Mouse (Mus musculus) brain, adult 2 months (tissue): ENCODE measurements around the gene Hsf4.
A peak's percentile ranks its signal among the peaks of the same experiment; 100 is the strongest.
"Not testable (repeated sequence)": the region's sequence is repeated elsewhere in the genome, so short reads cannot be mapped to it uniquely, and the experiment has no call there.

ENCODE experiments used
- DNase-seq: peaks from one replicate; pipeline ENCODE4 v3.0.0; 2011; ENCODE audit warnings: low read depth, low spot score

The Hsf4 gene

GRCm38 (mm10) chr8:105269461-105269947, at the start of gene Hsf4:
Hsf4 (plus strand) TSS chr8:105269801.
- DNase-seq, result peak; percentile 78

DNA sequence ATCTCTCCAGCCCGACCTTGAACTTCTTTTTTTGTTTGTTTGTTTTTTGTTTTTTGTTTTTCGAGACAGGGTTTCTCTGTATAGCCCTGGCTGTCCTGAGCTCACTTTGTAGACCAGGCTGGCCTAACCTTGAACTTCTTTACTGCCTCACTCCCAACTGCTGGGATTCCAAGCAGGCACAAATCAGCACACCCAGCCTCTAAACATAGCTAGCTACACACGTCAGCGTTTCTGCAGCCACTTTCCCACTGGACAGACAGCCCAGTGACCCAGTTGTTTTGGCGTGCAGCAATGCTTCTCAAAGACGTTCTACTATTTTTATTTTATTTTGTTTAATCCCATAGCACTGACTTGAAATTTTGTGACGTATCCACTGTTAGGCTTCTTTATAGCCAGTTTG, 45.8 kb upstream of the Hsf4 start:
- DNase-seq, result peak; percentile 13

- DNase-seq, result peak; percentile 98
Observed at GRCm38 (mm10) chr8:105224413-105225271, 45.0 kb upstream of the Hsf4 start, which contains the start of gene D230025D16Rik. D230025D16Rik (plus strand) TSS chr8:105225145.

DNA sequence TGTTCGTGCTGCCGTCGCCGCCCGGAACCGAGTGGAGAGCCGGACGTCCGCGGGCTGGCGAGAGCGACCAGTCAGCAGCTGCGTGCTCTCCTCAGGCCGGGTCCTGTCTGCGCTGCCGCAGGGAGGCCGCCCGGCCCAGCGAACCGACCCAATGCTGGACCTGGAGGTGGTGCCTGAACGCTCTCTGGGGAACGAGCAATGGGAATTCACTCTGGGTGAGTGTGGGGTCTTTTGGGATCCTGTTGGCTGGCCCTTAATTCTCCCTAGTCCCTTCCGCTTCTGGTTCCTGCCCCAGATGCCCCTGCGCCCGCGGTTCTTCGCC, 44.4 kb upstream of the Hsf4 start:
- no peak for DNase-seq

GRCm38 (mm10) chr8:105225917-105226316, 43.7 kb upstream of the Hsf4 start:
- DNase-seq, result no peak

DNA sequence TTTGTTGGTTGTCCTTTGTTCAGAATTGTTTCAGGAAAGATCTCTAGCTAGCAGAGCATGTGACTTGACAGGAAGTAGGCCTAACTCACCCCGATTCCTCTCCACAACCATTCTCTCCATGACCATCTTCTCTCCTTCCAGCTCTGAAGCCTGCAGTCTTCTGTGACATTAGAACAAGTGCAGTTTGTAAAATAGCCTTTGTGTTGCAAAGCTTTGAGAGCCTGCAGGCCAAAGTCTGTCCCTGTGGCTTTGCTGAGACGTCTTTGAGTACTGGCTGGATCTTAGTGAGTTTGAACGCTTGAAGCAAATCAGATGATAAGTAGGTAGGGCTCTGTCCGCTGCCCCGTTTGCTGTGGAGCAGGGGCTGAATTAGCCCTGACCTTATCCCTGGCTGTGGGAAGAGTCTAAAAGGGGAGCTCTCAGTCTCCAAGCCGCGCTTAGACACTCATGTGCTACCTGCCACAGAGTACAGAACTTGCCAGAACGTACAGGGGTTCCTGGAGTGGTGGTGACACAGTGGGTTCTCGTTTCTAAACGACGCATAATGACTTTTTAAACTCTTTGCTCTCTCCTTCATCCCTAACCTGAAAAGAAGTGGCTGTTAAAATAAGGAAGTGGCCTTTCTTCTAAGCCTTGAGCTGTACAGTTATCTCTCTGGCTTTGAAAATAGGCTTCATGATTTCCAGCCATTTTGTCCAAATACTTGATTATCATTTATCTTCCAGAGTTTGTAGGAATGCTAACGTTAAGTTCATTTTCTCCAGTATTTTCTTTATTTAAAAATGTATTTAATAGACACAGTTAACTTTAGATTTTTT, 37.9 kb upstream of the Hsf4 start:
- DNase-seq, result no peak

DNA sequence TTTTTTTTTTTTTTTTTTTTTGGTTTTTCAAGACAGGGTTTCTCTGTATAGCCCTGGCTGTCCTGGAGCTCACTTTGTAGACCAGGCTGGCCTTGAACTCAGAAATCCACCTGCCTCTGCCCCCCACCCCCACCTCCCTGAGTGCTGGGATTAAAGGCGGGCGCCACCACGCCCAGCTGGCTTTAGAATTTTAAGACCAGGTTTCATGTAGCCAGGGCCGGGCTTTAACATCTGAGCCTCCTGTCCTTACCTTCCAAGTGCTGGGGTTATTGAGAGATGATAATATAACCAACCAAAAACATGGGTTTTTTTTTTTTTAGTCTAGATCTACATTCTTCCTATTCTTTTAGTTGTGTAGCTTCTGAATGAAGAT, 37.3 kb upstream of the Hsf4 start:
- not testable (repeated sequence) for DNase-seq

DNA sequence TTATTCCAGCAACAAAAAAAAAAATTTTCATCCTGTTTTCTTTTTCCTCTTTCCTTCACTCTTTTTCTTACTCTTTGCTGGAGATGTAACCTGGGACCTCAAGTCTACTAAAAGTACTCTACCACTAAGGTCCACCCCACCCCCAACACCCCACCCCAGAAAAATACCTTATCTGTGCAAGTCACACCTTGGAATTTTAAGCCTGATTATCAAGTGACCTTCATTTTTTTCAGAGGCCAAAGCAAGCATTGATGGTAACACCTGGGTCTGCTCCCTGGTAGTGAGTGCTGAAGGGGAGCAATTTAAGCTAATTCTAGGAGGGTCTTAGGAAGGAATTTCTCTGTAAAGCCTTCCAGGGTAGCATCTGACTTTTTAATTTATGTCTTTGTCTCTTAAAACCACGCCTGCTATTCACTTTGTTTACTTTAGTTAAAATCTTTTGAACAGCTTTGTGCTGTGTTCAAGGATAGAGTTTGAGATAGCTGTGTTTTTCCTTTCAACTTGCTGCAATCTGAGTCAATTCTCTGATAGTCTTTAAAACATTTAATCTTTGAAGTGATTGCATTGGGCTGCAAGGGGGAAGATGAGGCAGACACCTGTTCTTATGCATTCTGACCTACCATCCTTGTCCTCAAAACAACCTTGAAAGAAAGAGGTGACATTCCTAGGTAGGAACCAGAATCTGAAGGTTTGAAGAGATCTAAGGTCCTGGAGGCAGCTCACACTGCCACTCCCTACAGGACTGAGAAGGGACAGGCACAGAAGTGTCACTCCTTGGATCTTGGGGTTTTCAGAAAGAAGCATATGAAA, 36.3 kb upstream of the Hsf4 start:
- DNase-seq, result no peak

- no peak for DNase-seq
Observed at GRCm38 (mm10) chr8:105235206-105235605, 34.4 kb upstream of the Hsf4 start.

- DNase-seq, result no peak
Observed at GRCm38 (mm10) chr8:105237442-105238142, 32.0 kb upstream of the Hsf4 start.

DNA sequence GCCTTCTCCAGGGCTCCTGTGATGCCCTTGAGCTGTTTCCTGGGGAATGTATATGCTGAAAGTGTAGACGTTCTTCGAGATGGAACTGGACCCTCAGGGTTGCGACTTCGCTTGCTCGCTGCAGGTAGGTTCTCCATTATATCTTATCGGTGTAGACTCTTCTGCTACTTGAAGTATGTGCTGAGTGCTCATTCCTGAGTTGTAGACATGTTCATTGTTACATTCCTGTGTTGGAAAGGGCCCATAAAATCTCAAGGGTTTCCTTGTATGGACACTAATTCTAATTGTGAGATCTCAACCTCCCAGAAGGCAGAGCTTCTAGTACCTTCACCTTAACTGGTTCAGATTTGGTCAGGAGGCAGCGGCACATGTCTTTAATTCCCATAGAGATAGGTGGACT, 28.6 kb upstream of the Hsf4 start:
- no peak for DNase-seq

DNA sequence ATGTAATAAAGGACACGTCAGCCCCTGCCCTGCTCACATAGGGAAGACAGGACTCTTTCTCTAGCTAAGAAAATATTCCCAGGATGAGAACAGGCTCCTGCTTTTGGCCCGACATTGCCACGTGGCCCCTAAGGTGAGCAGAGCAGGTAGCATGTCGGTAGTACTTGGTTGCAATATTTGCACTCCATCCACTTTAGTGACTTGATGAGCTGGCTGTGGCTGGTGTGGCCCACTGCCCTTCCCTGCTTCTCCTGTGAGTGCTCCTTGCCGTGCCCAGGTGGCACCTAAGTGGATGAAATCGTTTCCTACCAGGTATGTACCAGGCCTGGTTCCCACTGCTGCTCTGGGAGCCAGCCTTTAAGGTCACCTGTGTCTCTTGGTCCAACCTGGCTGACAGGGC, 17.6 kb upstream of the Hsf4 start:
- no peak for DNase-seq

DNA sequence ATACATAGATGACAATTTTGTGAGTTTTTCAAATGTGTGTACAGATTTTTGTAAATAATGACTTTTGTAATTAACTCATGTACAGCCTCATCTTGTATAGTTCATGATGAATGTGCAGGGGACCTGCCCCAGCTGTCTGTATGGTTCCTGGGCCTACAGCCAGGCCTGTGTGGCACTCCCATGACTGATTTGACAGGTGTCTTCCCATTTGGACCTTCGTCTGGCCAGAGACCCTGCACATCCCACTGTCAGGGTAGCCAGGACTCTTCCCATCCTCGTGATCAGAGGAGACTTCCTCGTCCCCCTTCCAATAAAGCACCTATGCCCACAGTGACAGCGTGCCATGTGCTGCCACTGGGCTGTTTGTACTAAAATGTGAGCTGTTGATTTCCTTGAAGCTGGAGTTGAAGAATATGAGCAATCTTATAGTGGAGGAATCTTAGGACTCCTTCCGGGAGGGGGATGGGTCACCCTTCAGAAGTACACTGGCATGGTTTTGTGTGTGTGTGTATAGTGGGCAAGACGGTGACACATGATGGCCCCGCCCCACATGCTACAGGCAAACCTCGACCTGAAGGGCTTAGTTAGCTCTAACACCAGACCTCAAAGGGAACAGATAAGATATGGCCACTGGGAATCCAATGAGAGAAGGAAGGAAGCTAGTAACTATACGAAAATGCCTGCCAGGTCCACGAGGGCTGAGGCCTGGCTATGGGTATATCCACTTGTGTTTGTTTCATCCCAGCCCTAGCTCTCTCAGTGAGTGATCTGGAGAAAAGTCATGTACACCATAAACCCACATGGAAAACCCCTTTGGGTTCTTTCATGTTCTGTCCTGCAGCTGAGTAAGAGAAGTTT, 16.7 kb upstream of the Hsf4 start:
- DNase-seq, result no peak

- no peak for DNase-seq
Observed at GRCm38 (mm10) chr8:105253766-105254151, 15.8 kb upstream of the Hsf4 start.

- DNase-seq, result peak; percentile 91
Observed at GRCm38 (mm10) chr8:105254152-105254965, 15.2 kb upstream of the Hsf4 start.

DNA sequence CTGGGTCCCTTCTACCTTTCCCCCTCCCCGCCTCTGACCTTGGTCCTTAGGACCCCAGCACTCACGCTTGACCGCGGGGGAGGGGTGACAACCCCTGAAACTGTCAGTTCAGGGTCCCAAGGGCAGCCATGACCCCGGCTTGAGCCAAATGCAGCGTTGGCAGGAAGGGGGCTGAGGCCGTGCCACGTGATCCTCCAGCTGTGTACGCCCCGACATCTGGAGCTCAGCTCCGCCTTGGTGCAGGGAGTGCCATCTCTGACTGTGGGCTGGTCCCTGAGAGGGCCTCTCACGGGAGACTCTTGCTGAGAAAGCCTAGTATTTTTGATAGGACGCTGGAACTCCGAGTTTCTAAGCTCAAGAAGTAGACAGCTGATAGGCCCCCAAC, 14.6 kb upstream of the Hsf4 start, which contains the start of gene B3gnt9:
Gene B3gnt9 (minus strand): TSS at position 188 of the 385 bp plus-strand sequence.
- peak; percentile 80 for DNase-seq

DNA sequence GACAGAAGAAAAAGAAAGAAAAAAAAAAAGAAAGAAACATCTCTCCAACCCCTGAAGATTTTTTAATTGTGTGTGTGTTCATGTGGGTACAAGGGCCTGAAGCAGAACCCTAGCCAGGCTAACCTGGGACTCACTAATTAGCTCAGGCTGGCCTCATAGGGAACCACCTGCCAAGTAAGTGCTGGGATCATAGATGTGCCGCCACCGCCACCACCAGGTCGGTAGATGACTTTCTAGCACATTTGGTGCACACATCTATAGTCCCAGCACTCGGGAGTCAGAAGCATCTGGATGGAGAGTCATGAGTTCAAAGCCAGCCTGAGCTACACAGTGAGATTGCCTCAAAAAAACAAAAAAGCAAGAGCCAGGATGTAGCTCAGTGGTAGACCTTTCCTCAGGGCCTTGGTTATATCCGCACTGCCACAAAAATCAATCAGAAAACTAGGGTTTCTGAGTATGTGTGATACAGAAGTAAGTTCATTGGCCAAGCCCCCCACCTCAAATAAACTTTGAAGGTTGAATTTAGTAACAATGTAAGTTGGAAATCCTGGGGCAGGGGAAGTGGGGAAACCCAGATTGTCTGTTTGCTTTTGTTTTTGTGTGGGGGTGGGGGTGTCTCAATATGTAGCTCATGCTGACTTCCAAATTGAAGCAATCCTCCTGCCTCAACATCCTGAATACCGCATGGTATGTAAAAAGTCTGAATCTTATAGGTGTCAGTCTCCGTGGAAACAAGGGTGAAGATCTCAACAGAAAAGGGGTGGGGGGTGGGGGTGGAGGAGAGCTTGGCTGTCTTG, 12.1 kb upstream of the Hsf4 start:
- no peak for DNase-seq

DNA sequence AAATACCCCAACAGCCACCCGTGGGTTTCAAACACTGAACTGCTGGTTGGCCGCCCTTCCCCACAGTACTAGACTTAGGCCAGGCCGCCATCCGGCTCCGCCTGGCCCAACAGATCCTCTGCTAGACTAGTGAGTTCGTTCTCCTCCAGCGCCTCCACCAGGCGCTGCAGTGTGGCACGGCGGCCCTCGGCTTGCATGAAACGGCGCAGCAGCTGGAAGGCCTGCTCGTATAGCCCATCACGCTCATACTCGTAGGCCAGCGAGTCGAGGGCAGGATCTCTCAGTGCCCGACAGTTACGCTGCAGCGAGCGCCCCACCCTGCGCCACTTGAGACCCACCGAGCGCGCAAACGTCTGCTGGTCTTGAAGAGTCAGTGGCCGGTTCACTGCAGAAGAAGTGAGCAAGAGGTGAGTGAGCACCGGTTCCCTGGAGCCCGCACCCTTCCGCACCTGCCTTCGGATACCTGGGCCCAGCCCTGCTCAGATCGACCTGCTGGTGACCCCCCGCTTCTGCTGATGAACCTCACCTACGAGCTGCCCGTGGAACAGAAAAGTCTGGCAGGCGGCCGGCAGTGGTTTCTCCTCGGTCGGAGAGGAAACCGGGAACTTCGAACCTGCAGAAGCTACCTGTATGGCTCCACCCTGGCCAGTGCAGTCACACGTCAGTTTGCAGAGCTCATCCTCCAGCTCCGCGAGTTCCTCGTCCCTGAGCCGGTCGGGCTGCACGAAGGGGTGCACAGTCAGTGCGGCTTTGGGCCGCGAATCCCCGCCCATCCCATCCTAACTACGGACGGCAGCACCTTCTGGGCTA, 10.5 kb upstream of the Hsf4 start:
- DNase-seq, result peak; percentile 63
